Mouse (Mus musculus): ENCODE results near the gene Fanca.

The Fanca gene

GRCm38 (mm10) chr8:123318467-123318911, at the start of gene Fanca:
TSS of gene Fanca (minus strand) at chr8:123318576.
- DNase-seq: peak; percentile 97

DNA sequence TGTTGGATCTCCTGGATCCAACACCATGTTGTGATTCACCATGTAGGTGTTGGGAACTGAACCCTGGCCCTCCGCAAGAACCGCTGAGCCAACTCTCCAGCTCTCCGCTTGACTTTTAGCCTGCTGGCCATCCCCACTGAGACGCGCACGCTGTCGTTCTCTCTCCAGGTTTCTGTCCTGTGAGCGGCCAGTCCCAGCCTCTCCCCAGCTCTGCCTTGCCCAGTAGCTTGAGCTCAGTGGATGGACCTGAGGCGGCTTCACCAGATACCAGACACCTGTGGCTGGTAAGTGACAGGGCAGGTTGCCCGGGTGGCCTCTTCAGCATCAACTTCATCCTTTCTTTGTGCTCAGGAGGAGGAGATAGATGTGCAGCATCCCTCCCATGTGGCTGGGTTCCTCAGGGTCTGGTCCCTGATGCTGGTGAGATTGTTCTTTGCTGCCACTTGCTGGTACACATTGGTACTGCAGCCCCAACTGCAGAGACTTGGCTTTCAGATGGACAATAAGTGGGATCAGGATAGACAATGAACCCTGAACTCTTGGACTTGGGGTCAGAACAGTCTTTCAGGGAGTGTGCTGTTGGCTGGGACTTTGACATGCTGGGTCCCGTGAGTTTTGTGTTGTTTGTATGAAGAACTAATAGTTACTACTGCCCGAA, 42.8 kb upstream of the Fanca start:
- peak; percentile 88 for DNase-seq

DNA sequence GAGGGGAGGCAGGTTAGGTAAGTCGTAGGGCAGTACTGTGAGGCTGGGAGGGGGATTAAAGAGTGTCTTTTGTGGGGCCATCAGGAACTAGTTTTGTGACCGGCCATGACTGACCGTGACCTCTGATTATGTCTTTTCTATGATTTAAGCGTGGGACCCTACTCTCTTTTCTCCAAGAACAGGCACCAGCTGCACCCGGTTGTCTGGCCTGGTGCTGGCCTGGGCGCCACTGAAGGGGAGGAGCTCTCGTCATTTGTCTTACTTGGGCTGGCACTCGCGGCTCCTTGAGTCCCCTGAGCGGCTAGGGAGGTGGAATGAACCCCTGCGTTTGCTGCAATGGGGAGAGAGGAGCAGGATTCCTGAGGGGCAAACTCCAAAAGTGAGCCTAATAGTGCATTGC, 34.8 kb upstream of the Fanca start:
- DNase-seq: no peak

DNA sequence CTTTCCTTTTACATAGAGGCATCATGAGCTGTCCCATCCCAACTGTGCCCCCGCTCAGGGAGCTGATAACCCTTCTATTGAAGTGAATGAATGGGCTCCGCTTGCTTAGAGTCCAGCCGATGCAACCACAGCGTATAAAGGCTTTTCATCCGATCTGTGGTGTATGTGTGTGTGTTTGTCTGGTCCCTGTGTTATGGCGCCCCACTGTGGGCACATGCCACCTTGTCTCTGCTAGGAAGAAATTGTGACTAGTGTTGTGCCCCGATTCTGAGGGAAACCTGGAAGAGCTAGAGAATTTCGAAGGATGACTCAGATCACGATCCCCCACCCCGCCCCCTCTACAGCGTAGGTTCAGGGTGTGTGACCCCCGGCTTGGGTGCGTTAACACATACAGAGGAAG, 34.4 kb upstream of the Fanca start:
- DNase-seq: peak; percentile 86

DNA sequence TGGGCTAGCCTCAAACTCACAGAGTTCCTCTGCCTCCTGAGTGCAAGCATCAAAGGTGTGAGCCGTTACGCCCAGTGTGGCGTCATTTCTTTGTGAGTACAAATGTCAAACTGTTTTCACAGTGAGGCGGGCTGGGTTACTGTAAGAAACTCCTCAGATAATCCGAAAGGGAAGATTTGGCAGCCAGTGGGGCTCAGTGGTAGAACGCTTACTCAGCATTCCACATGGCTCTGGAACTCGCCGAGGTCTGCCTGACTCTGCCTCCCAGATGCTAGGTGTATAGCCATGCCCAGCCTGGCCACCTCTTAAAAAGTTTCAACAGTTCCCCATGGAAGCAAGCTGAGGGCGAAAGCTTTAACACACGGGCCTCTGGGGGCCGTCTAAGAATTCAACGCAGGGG, 33.7 kb upstream of the Fanca start:
- no peak for DNase-seq

DNA sequence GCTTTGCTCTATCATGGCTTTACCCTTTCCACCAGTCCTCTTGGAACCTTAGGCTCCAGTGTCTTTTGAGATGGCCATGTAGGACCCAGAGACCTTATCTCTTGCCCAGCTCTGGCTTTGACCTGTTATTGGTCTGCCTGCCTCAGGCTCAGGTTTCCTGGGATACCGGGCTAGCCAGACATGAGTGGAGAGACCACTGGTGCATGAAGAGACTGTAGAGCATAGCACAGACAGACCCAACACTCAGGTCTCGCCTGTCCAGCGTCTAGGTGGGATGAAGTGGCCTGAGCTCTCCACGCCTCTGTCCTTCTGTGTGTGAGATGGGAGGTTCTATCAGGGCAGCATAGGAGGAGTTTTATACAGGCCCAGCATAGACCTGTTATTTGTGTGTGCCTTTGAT, 30.7 kb upstream of the Fanca start:
- no peak for DNase-seq

DNA sequence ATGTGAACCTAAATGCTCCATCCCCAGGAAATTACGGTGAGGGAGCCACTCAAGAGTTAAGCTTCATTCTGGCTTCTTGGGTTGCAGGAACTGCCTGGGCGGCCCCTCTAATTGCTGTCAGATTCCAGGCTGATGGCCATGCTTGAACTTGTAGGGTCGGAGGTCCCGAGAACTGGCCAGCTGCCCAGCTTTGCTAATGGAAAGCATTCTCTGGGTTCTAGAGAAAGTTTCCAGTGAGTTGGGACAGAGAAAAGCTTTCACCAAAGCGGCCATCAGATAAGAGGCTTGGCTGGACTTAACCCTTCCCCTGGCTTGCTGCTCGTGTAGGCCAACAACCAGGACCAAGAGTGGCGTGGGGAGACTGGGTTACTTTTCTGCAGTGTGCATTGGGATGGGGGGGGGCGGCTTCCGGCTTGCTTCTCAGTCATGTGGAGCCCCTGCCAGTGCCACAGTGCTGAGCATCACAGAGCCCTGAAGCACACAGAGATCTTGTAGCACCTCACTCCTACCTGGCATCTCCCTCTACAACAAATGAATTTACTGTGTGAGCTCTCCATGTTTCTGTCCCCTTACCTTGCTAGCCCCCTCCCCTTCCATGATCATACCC, 30.0 kb upstream of the Fanca start:
- peak; percentile 97 for DNase-seq

- DNase-seq: no peak
Observed at GRCm38 (mm10) chr8:123347293-123347692, 28.9 kb upstream of the Fanca start.

GRCm38 (mm10) chr8:123345856-123346255, 27.5 kb upstream of the Fanca start:
- DNase-seq: no peak

GRCm38 (mm10) chr8:123345135-123345534, 26.8 kb upstream of the Fanca start:
- DNase-seq: peak; percentile 56

DNA sequence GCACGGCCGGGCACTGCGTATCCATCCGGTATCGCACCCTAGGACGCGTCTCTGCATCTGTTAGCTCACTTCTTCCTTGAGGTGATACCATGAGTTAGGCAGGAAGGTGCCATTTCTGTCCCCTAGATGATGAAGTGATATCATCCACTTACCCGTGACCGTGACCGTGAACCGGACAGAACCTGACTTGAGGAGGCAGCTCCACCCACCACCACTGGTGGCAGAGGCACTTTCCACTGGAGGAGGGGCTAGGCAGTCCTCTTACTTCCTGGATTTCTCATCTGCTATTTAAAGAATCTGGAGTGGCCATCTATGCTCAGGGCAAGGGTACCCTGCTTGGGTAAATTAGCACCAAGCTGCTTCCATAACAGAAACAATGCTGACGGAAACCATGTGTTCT, 25.0 kb upstream of the Fanca start:
- peak; percentile 39 for DNase-seq

GRCm38 (mm10) chr8:123342911-123343310, 24.5 kb upstream of the Fanca start:
- no peak for DNase-seq

- no peak for DNase-seq
Observed at GRCm38 (mm10) chr8:123342253-123342652, 23.9 kb upstream of the Fanca start.

- DNase-seq: no peak
Observed at GRCm38 (mm10) chr8:123341040-123342015, 23.0 kb upstream of the Fanca start.

GRCm38 (mm10) chr8:123340071-123340470, 21.7 kb upstream of the Fanca start:
- no peak for DNase-seq

DNA sequence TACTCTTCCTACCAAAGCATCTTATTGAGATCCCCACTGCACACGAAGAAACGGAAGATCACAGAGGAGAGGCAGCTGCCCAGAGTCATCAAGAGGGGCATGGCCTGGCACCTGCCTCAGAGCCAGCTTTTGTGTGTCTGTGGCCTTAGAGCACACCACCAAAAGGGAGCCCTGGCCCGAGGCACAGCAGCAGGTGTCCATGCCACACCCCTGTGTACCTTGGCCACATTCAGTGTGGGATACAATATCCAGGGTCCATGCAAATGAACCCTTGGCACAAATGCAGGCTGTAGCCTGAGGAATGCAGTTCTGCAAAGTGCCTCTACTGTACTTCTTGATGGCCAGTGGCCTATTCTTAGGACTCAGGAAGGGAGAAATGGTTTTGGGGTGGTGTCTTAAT, 19.1 kb upstream of the Fanca start:
- no peak for DNase-seq

GRCm38 (mm10) chr8:123334467-123334866, 16.1 kb upstream of the Fanca start:
- DNase-seq: no peak

DNA sequence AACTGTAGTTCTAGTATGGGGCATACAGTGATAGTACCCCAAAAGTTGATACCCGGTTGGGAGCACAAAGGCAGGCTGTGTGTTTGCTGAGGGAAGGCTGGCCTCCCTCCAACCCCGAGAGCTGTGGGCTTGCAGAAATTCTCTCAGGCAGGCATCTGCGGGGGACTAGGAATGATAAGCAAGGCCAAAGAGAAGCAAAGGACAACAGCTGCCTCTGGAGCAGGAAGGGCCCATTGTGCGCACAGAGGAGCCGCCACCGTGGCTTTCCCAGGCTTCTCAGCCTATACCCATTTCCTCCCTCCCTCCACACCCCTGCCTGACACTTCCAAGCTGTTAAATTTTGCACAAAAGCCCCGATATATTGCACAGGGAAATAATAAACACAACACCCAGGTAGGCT, 15.5 kb upstream of the Fanca start:
- DNase-seq: no peak

DNA sequence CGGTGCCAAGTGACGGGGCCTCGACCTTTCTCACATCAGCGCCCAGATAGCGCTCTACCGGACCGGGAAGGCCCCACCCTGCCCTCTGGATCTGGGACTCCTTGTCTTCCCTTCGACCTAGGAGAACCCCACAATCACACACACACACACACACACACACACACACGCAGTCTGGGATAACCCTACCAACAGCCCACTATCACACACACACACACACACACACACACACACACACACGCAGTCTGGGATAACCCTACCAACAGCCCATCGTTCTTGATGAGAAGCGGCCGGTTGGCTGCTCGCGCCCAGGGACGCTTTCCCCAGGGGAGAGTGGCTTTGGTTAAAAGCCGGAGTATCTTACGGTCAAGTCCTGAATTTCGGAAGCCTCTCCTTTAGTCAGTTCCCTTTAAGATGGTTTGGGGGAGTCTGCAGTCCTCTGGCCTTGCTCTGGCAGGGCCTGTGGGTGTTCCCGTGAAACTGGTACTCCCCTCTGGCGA, 14.8 kb upstream of the Fanca start:
- no peak for DNase-seq

DNA sequence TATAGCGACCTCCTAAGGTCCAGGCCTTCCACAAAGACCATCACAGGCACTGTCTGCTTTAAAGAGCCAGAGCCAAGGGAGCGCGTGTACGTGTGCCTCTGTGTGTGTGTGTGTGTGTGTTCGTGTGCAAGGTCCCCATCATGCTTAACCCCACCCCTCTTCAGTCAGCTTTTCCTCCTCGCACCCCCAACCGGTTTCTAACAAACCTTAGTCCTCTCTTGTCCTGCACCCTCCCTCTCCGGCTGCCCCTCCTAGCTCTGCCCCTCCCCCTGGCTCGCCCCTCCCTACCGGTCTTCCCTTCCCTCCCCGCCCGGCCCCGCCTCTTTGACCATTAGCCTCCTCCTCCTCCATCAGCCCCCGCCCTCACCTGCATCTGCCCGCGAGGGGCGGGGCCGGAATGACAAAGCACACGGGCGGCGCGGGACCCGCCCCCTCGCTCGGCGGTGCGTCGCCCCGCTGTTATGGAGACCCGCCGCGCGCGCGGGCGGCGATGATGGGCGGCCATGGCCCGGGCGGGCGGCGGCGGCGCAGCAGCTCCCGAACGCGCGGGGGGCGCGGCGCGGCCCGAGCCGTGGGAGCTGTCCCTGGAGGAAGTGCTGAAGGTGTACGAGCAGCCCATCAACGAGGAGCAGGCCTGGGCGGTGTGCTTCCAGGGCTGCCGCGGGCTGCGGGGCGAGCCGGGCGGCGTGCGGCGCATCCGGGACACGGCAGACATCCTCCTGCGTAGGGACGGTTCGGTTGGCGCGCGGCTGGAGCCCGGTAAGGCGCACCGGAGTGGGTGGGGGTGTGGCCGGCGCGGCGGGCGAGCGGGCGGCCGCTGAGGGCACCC, 14.1 kb upstream of the Fanca start, which contains the start of gene Spire2:
TSS of gene Spire2 (plus strand) at position 452 of the 829 bp plus-strand sequence.
- peak; percentile 91 for DNase-seq

GRCm38 (mm10) chr8:123331810-123332209, 13.4 kb upstream of the Fanca start:
- DNase-seq: no peak

DNA sequence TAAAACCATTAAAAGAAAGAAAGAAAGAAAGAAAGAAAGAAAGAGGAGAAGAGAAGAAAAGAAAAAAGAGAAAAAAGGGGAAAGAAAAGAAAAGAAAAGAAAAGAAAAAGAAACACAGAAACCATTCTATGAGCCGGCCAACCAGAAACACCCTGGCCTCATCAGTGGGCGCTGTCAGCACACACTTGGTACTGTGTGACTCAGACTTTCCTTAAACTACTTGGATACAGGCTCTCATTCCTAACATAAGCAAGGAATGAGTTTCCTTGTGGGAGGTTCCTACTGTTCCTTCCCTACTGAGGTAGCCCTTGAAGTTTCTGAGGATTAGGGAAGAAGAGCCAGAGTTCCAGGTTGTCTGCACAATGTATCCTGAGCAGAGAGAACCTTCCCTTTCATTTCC, 12.9 kb upstream of the Fanca start:
- no peak for DNase-seq

Measured in kidney, postnatal 10 days (tissue).